ENCODE assay signal across 13 mouse cellular contexts in genomic region chr3:122393836-122394374, GRCm38 (mm10).
DNase-seq lines count a peak whose midpoint lies in the region; ATAC-seq lines count a peak whose summit lies in the region.
"Had no signal": no experiment of that assay in that cellular context is flagged by ENCODE, and none has a peak within 500 bp of the region (broad histone marks: within the 10 kb centered on the region; RNA-seq: fewer than 3 reads in every experiment).

No protein-coding gene starts in this region.

- no peaks in the 10 kb centered on the region for H3K36me3 ChIP-seq in hindbrain, embryonic 13.5 days
- H3K36me3 ChIP-seq: kidney, embryonic 15.5 days; limb, embryonic 13.5 days had no signal

- no peak overlapping the region for H3K27ac ChIP-seq in hindbrain, embryonic 13.5 days
- H3K27ac ChIP-seq: hindbrain, embryonic 14.5 days; kidney, embryonic 15.5 days; limb, embryonic 13.5 days had no signal

- DNase-seq in kidney, postnatal 10 days, result peak; percentile 41
- no peak for DNase-seq in kidney, postnatal 25 days
- DNase-seq in urinary bladder, postnatal 36 days (ENCODE audit: low spot score in 2 of 2), result peak; percentile 27 to 30
- DNase-seq in urinary bladder, postnatal 4 days (ENCODE audit: low spot score in 2 of 2), result no peak
- no peak for DNase-seq in thymus, postnatal 4 days
- DNase-seq: cerebellum, postnatal 14 days; forebrain, postnatal 0 days had no signal

- no peaks in the 10 kb centered on the region for H3K27me3 ChIP-seq in hindbrain, embryonic 13.5 days
- H3K27me3 ChIP-seq: kidney, embryonic 15.5 days; limb, embryonic 13.5 days had no signal

- peak; percentile 25; the same call in 1 of the 2 replicates for ATAC-seq in granulocyte monocyte progenitor cell, adult 5-6 weeks (replicated peaks; ENCODE audit: poor library complexity, severe bottlenecking)
- ATAC-seq in hindbrain, embryonic 13.5 days (ENCODE audit: low FRiP score), result no peak
- ATAC-seq: forebrain, postnatal 0 days had no signal

- H3K9me3 ChIP-seq in hindbrain, embryonic 13.5 days, result no peaks in the 10 kb centered on the region
- H3K9me3 ChIP-seq: kidney, embryonic 15.5 days; limb, embryonic 13.5 days had no signal

- no peak overlapping the region for H3K4me3 ChIP-seq in hindbrain, embryonic 13.5 days
- H3K4me3 ChIP-seq: kidney, embryonic 15.5 days; limb, embryonic 13.5 days had no signal

- no peak overlapping the region for H3K9ac ChIP-seq in hindbrain, embryonic 13.5 days
- H3K9ac ChIP-seq: forebrain, postnatal 0 days; hindbrain, embryonic 14.5 days; kidney, embryonic 15.5 days; limb, embryonic 13.5 days had no signal

- 90% methylated on average over 12 of the region's 12 CpGs for WGBS in hindbrain, embryonic 13.5 days

- no peak overlapping the region for H3K4me2 ChIP-seq in hindbrain, embryonic 13.5 days
- H3K4me2 ChIP-seq: heart, embryonic 11.5 days; hindbrain, embryonic 14.5 days; kidney, embryonic 15.5 days; limb, embryonic 13.5 days had no signal

- no peaks in the 10 kb centered on the region for H3K4me1 ChIP-seq in hindbrain, embryonic 13.5 days (replicated peaks)

Comparison
In these comparisons a context has a peak if more than half of its experiments do, and no peak if none do; other contexts are left out.
1. DNase-seq: peak in kidney, postnatal 10 days (single experiment) and urinary bladder, postnatal 36 days (2 of 2); none in kidney, postnatal 25 days (0 of 2), urinary bladder, postnatal 4 days (0 of 2) and thymus, postnatal 4 days (single experiment).